Mouse (Mus musculus) hematopoietic stem cell, adult 5-6 weeks (primary cell): ENCODE results near the gene Zfp710. TPM values are rescaled to one million over a fixed set of nuclear protein-coding genes. Genes with fewer than 3 reads are reported as not detected.
"Not testable (repeated sequence)": the region's sequence is repeated elsewhere in the genome, so short reads cannot be mapped to it uniquely, and the experiment has no call there.

Experiments
- ATAC-seq, 2 experiments: fragments of 125-278 bp in 1 of 2; replicated peaks in 1 of 2; 2 replicates each; pipeline ENCODE4 v1.8.0; 2016 to 2017; ENCODE audit warnings: inconsistent platforms in 2 of 2, mild to moderate bottlenecking in 2 of 2, moderate number of reproducible peaks in 2 of 2, low read depth in 1 of 2, moderate TSS enrichment in 1 of 2; ENCODE audit not compliant: low FRiP score in 2 of 2, poor library complexity in 2 of 2, severe bottlenecking in 2 of 2, insufficient read depth in 1 of 2, low TSS enrichment in 1 of 2
- total RNA-seq: library from RNA; stranded (forward); fragments of 172-1452, 232-1000 nt; gene quantifications from 2 replicates; pipeline ENCODE4 v1.2.3, GENCODE M21; 2017

Gene Zfp710
- total RNA-seq, 1 experiment from 2014 or later, result 19.7 TPM

GRCm38 (mm10) chr7:80114451-80115223 is 90.0 kb downstream of the Zfp710 start:
- peak; percentile 40 to 43; a peak in 3 of 4 replicates for ATAC-seq

GRCm38 (mm10) chr7:80115224-80115590 is 90.6 kb downstream of the Zfp710 start, which contains the start of gene Idh2:
Gene Idh2 (minus strand): TSS chr7:80115392.
- peak; percentile 88 to 93 for ATAC-seq

GRCm38 (mm10) chr7:80116158-80116557 is 91.5 kb downstream of the Zfp710 start:
- ATAC-seq, result no peak

- no peak for ATAC-seq
These were observed 94.6 kb downstream of the Zfp710 start for GRCm38 (mm10) chr7:80119198-80119597.

GRCm38 (mm10) chr7:80121083-80121482 is 96.5 kb downstream of the Zfp710 start:
- no peak for ATAC-seq

GRCm38 (mm10) chr7:80123115-80123514 is 98.5 kb downstream of the Zfp710 start:
- peak; percentile 17 to 58; a peak in 2 of 4 replicates for ATAC-seq

GRCm38 (mm10) chr7:80123672-80124071 is 99.1 kb downstream of the Zfp710 start:
- no peak for ATAC-seq

- ATAC-seq, result no peak
These were observed 104.7 kb downstream of the Zfp710 start for GRCm38 (mm10) chr7:80129278-80129677.

- no peak for ATAC-seq
These were observed 105.9 kb downstream of the Zfp710 start for GRCm38 (mm10) chr7:80130344-80131055.

GRCm38 (mm10) chr7:80131315-80131714 is 106.7 kb downstream of the Zfp710 start:
- not testable (repeated sequence) for ATAC-seq

GRCm38 (mm10) chr7:80132541-80132940 is 107.9 kb downstream of the Zfp710 start:
- ATAC-seq, result peak; percentile 76 to 78

- peak in 1 of 2 experiments; percentile 27; a peak in 1 of 4 replicates for ATAC-seq
These were observed 110.0 kb downstream of the Zfp710 start for GRCm38 (mm10) chr7:80134454-80135172.

GRCm38 (mm10) chr7:80135173-80135532 is 110.5 kb downstream of the Zfp710 start:
- ATAC-seq, result no peak

- ATAC-seq, result no peak
These were observed 113.8 kb downstream of the Zfp710 start for GRCm38 (mm10) chr7:80138375-80138774.

GRCm38 (mm10) chr7:80140815-80141214 is 116.2 kb downstream of the Zfp710 start:
- ATAC-seq, result peak; percentile 61 to 63; a peak in 3 of 4 replicates
